Mouse (Mus musculus): ENCODE data around the gene Eif4h.
A peak's percentile ranks its signal among the peaks of the same experiment; 100 is the strongest.
"Not testable (repeated sequence)": the region's sequence is repeated elsewhere in the genome, so short reads cannot be mapped to it uniquely, and the experiment has no call there.

Gene Eif4h

GRCm38 (mm10) chr5:134648976-134649375 is 9.7 kb upstream of the Eif4h start:
- DNase-seq (ENCODE audit: low spot score in 2 of 2): not testable (repeated sequence)

- DNase-seq (ENCODE audit: low spot score in 2 of 2): no peak
These were observed 8.1 kb upstream of the Eif4h start for GRCm38 (mm10) chr5:134647394-134647793.

GRCm38 (mm10) chr5:134646461-134646860 is 7.2 kb upstream of the Eif4h start:
- no peak for DNase-seq (ENCODE audit: low spot score in 2 of 2)

- no peak for DNase-seq (ENCODE audit: low spot score in 2 of 2)
These were observed 5.4 kb upstream of the Eif4h start for GRCm38 (mm10) chr5:134644643-134645118.

- no peak for DNase-seq (ENCODE audit: low spot score in 2 of 2)
These were observed 4.8 kb upstream of the Eif4h start for GRCm38 (mm10) chr5:134644121-134644520.

- no peak for DNase-seq (ENCODE audit: low spot score in 2 of 2)
These were observed 1.1 kb upstream of the Eif4h start for GRCm38 (mm10) chr5:134640371-134640770.

- no peak for DNase-seq (ENCODE audit: low spot score in 2 of 2)
These were observed 625 bp downstream of the Eif4h start for GRCm38 (mm10) chr5:134638461-134639268.

- no peak for DNase-seq (ENCODE audit: low spot score in 2 of 2)
These were observed 1.4 kb downstream of the Eif4h start for GRCm38 (mm10) chr5:134637820-134638367.

GRCm38 (mm10) chr5:134632841-134633240 is 6.4 kb downstream of the Eif4h start:
- DNase-seq (ENCODE audit: low spot score in 2 of 2): no peak

- DNase-seq (ENCODE audit: low spot score in 2 of 2): no peak
These were observed 8.5 kb downstream of the Eif4h start for GRCm38 (mm10) chr5:134630835-134631234.

- DNase-seq (ENCODE audit: low spot score in 2 of 2): no peak
These were observed 9.8 kb downstream of the Eif4h start for GRCm38 (mm10) chr5:134629508-134629907.

GRCm38 (mm10) chr5:134622069-134622468 is 17.2 kb downstream of the Eif4h start:
- DNase-seq (ENCODE audit: low spot score in 2 of 2): peak in 1 of 2 experiments; percentile 59

GRCm38 (mm10) chr5:134621099-134621640 is 18.1 kb downstream of the Eif4h start:
- no peak for DNase-seq (ENCODE audit: low spot score in 2 of 2)

- peak in 1 of 2 experiments; percentile 13 for DNase-seq (ENCODE audit: low spot score in 2 of 2)
These were observed 18.8 kb downstream of the Eif4h start for GRCm38 (mm10) chr5:134620457-134620856.

GRCm38 (mm10) chr5:134617071-134617470 is 22.2 kb downstream of the Eif4h start:
- peak in 1 of 2 experiments; percentile 61 for DNase-seq (ENCODE audit: low spot score in 2 of 2)

GRCm38 (mm10) chr5:134615780-134616179 is 23.5 kb downstream of the Eif4h start:
- DNase-seq (ENCODE audit: low spot score in 2 of 2): no peak

- DNase-seq (ENCODE audit: low spot score in 2 of 2): no peak
These were observed 23.9 kb downstream of the Eif4h start for GRCm38 (mm10) chr5:134615380-134615779.

GRCm38 (mm10) chr5:134614802-134615201 is 24.5 kb downstream of the Eif4h start, which contains the start of gene Lat2:
Lat2 (minus strand) TSS chr5:134615025.
- no peak for DNase-seq (ENCODE audit: low spot score in 2 of 2)

- no peak for DNase-seq (ENCODE audit: low spot score in 2 of 2)
These were observed 25.0 kb downstream of the Eif4h start for GRCm38 (mm10) chr5:134614296-134614695.

- DNase-seq (ENCODE audit: low spot score in 2 of 2): no peak
These were observed 25.6 kb downstream of the Eif4h start for GRCm38 (mm10) chr5:134613727-134614126.

- DNase-seq (ENCODE audit: low spot score in 2 of 2): no peak
These were observed 27.3 kb downstream of the Eif4h start for GRCm38 (mm10) chr5:134611810-134612521.
